Mouse (Mus musculus) inflammation-experienced regulatory T-cells, adult 6 months (primary cell): Measurements from ENCODE around the gene Ifnz. TPM values are rescaled to one million over a fixed set of nuclear protein-coding genes. Genes with fewer than 3 reads are reported as not detected.
"Not testable (repeated sequence)": the region's sequence is repeated elsewhere in the genome, so short reads cannot be mapped to it uniquely, and the experiment has no call there.

Experiments used
- ATAC-seq: one replicate; pipeline ENCODE4 v1.8.0; 2017
- polyA plus RNA-seq, 3 experiments: library from polyadenylated mRNA; unstranded; fragments of 100-300 nt; shearing (Covaris generic); gene quantifications; one replicate each; pipeline ENCODE4 v1.2.1; 2017

Gene Ifnz
- polyA plus RNA-seq, result under 1 TPM in 1 of 3 experiments, not detected in 2; 0.58 TPM

- ATAC-seq, result not testable (repeated sequence)
Observed at GRCm38 (mm10) chr4:88781831-88782230, at the start of gene Ifnz. Ifnz (plus strand) TSS chr4:88782131.

- ATAC-seq, result peak; percentile 73
Observed at GRCm38 (mm10) chr4:88738480-88738879, 43.5 kb upstream of the Ifnz start.

GRCm38 (mm10) chr4:88739036-88739435 lies 42.9 kb upstream of the Ifnz start:
- no peak for ATAC-seq

GRCm38 (mm10) chr4:88741426-88741825 lies 40.5 kb upstream of the Ifnz start:
- no peak for ATAC-seq

GRCm38 (mm10) chr4:88742771-88743371 lies 39.1 kb upstream of the Ifnz start:
- peak; percentile 58 for ATAC-seq

GRCm38 (mm10) chr4:88744207-88744606 lies 37.7 kb upstream of the Ifnz start:
- no peak for ATAC-seq

GRCm38 (mm10) chr4:88749926-88750325 lies 32.0 kb upstream of the Ifnz start:
- ATAC-seq, result no peak

- ATAC-seq, result not testable (repeated sequence)
Observed at GRCm38 (mm10) chr4:88754818-88755340, 27.1 kb upstream of the Ifnz start, which contains the start of gene Gm13271. Gm13271 (plus strand) TSS chr4:88754868.

- ATAC-seq, result not testable (repeated sequence)
Observed at GRCm38 (mm10) chr4:88756581-88757513, 25.1 kb upstream of the Ifnz start.

- peak; percentile 100 for ATAC-seq
Observed at GRCm38 (mm10) chr4:88757628-88758031, 24.3 kb upstream of the Ifnz start.

- not testable (repeated sequence) for ATAC-seq
Observed at GRCm38 (mm10) chr4:88758751-88759150, 23.2 kb upstream of the Ifnz start.

GRCm38 (mm10) chr4:88759610-88760268 lies 22.2 kb upstream of the Ifnz start, which contains the start of gene Gm13283:
Gm13283 (plus strand) TSS chr4:88760119.
- ATAC-seq, result not testable (repeated sequence)

GRCm38 (mm10) chr4:88760431-88760830 lies 21.5 kb upstream of the Ifnz start:
- ATAC-seq, result not testable (repeated sequence)

- not testable (repeated sequence) for ATAC-seq
Observed at GRCm38 (mm10) chr4:88761776-88762175, 20.2 kb upstream of the Ifnz start.

GRCm38 (mm10) chr4:88762341-88762740 lies 19.6 kb upstream of the Ifnz start:
- ATAC-seq, result not testable (repeated sequence)

GRCm38 (mm10) chr4:88763384-88764018 lies 18.4 kb upstream of the Ifnz start:
- ATAC-seq, result not testable (repeated sequence)

GRCm38 (mm10) chr4:88773534-88773933 lies 8.4 kb upstream of the Ifnz start, which contains the start of gene Gm13290:
Gm13290 (plus strand) TSS chr4:88773834.
- not testable (repeated sequence) for ATAC-seq

GRCm38 (mm10) chr4:88776622-88777021 lies 5.3 kb upstream of the Ifnz start, which contains the start of gene Gm13289:
Gm13289 (plus strand) TSS chr4:88776922.
- ATAC-seq, result not testable (repeated sequence)

- ATAC-seq, result not testable (repeated sequence)
Observed at GRCm38 (mm10) chr4:88779550-88779949, 2.4 kb upstream of the Ifnz start, which contains the start of gene Gm13272. Gm13272 (plus strand) TSS chr4:88779850.

GRCm38 (mm10) chr4:88780320-88780719 lies 1.6 kb upstream of the Ifnz start:
- not testable (repeated sequence) for ATAC-seq

GRCm38 (mm10) chr4:88782335-88782734 lies 404 bp downstream of the Ifnz start:
- not testable (repeated sequence) for ATAC-seq

- ATAC-seq, result not testable (repeated sequence)
Observed at GRCm38 (mm10) chr4:88785409-88785808, 3.5 kb downstream of the Ifnz start, which contains the start of gene Gm13276. Gm13276 (plus strand) TSS chr4:88785709.
